Mouse (Mus musculus) liver, embryonic 13.5 days (tissue): ENCODE data around the gene Cd3g. TPM values are rescaled to one million over a fixed set of nuclear protein-coding genes. Genes with fewer than 3 reads are reported as not detected.

Experiments
- ATAC-seq: fragments of 200-750 bp; cut with Nextera tagmentation; 2 replicates; pipeline ENCODE4 v1.8.0; 2017; ENCODE audit warnings: low read depth, mild to moderate bottlenecking, moderate number of reproducible peaks, moderate library complexity
- DNase-seq: peaks from one replicate; pipeline ENCODE4 v3.0.0; 2022
- H3K27ac ChIP-seq: fragments of 300-500 bp; sonication (generic); 2 replicates; pipeline ENCODE4 v1.5.1; 2015; ENCODE audit warnings: moderate library complexity, mild to moderate bottlenecking, inconsistent platforms
- H3K27me3 ChIP-seq: fragments of 300-500 bp; sonication (generic); 2 replicates; pipeline ENCODE4 v1.6.1; 2015; ENCODE audit warnings: mild to moderate bottlenecking, inconsistent platforms
- H3K36me3 ChIP-seq: fragments of 300-500 bp; sonication (generic); 2 replicates; pipeline ENCODE4 v1.6.1; 2015; ENCODE audit warnings: mild to moderate bottlenecking, inconsistent platforms
- H3K4me1 ChIP-seq: fragments of 300-500 bp; sonication (generic); replicated peaks from 2 replicates; pipeline ENCODE4 v1.6.1; 2015; ENCODE audit warnings: inconsistent platforms
- H3K4me2 ChIP-seq: fragments of 300-500 bp; sonication (generic); 2 replicates; pipeline ENCODE4 v1.6.1; 2015; ENCODE audit warnings: inconsistent platforms, mild to moderate bottlenecking, moderate library complexity
- H3K4me3 ChIP-seq: fragments of 300-500 bp; sonication (generic); replicated peaks from 2 replicates; pipeline ENCODE4 v1.5.1; 2015; ENCODE audit warnings: mild to moderate bottlenecking, inconsistent platforms
- H3K9ac ChIP-seq: fragments of 300-500 bp; sonication (generic); 2 replicates; pipeline ENCODE4 v1.6.1; 2015; ENCODE audit warnings: mild to moderate bottlenecking, inconsistent platforms
- H3K9me3 ChIP-seq: fragments of 300-500 bp; sonication (generic); replicated peaks from 2 replicates; pipeline ENCODE4 v1.6.1; 2016; ENCODE audit warnings: inconsistent platforms
- WGBS: fragments of 180-500 bp; shearing (Covaris S2); methylation state at CpG from one replicate; pipeline ENCODE4 v1.1.7; 2015; ENCODE audit not compliant: insufficient replicate concordance; 5-methylcytosine and 5-hydroxymethylcytosine counted together
- polyA plus RNA-seq: library from polyadenylated mRNA; unstranded; fragments of >200 nt; fragmentation: Nextera tagmentation; extraction: Ambion mirVana; gene quantifications from 2 replicates; pipeline ENCODE4 v1.2.1, GENCODE M21; 2015

Cd3g gene
- 0.18 and 0.27 TPM in 2 replicates for polyA plus RNA-seq

- ATAC-seq: peak; percentile 73
- DNase-seq: no peak
These were observed at the start of gene Cd3g for GRCm38 (mm10) chr9:44980242-44980641. Gene Cd3g (minus strand): TSS chr9:44980431.

GRCm38 (mm10) chr9:45027376-45027775 is 47.1 kb upstream of the Cd3g start:
- ATAC-seq: no peak
- 45% methylated on average over 8 of the region's 8 CpGs for WGBS

More at GRCm38 (mm10) chr9:44980242-44980641, at the start of gene Cd3g:
- 45% methylated on average over 3 of the region's 3 CpGs for WGBS
- Histone ChIP-seq H3K9ac (no peak within 1 kb of the TSS), H3K9me3 (no peaks in the 10 kb centered on the region), H3K36me3 (no peaks in the 10 kb centered on the region), H3K4me3 (no peak within 1 kb of the TSS), H3K27ac (no peak within 1 kb of the TSS), H3K4me1 (peaks cover 10% of the 10 kb centered on the region), H3K27me3 (0 out of 2 replicates have a peak, but pooled peaks cover 4% of the 10 kb centered on the region), H3K4me2 (no peak within 1 kb of the TSS)

GRCm38 (mm10) chr9:45024187-45024586 is 44.0 kb upstream of the Cd3g start:
- ATAC-seq (no peak), DNase-seq (no peak)
- Histone ChIP-seq H3K4me3 (no peak overlapping the region), H3K9me3 (no peaks in the 10 kb centered on the region), H3K9ac (no peak overlapping the region), H3K27me3 (peaks cover 26% of the 10 kb centered on the region), H3K27ac (no peak overlapping the region), H3K4me1 (no peaks in the 10 kb centered on the region), H3K4me2 (no peak overlapping the region), H3K36me3 (no peaks in the 10 kb centered on the region)
- 58% methylated on average over 2 of the region's 2 CpGs for WGBS

More at GRCm38 (mm10) chr9:45027376-45027775, 47.1 kb upstream of the Cd3g start:
- DNase-seq: no peak
- Histone ChIP-seq H3K4me2 (no peak overlapping the region), H3K36me3 (no peaks in the 10 kb centered on the region), H3K27ac (no peak overlapping the region), H3K27me3 (peaks cover 37% of the 10 kb centered on the region), H3K9me3 (no peaks in the 10 kb centered on the region), H3K4me3 (no peak overlapping the region), H3K4me1 (no peaks in the 10 kb centered on the region), H3K9ac (no peak overlapping the region)

- WGBS: 43% methylated on average over 3 of the region's 3 CpGs
- Histone ChIP-seq H3K36me3 (no peaks in the 10 kb centered on the region), H3K4me1 (no peaks in the 10 kb centered on the region), H3K9ac (no peak overlapping the region), H3K9me3 (no peaks in the 10 kb centered on the region), H3K4me3 (no peak overlapping the region), H3K27ac (no peak overlapping the region), H3K27me3 (peaks cover 22% of the 10 kb centered on the region), H3K4me2 (no peak overlapping the region)
- ATAC-seq: no peak
- no peak for DNase-seq
These were observed 43.4 kb upstream of the Cd3g start for GRCm38 (mm10) chr9:45023638-45024037.

- whole genome bisulfite sequencing: 9% methylated on average over 3 of the region's 3 CpGs
- Histone ChIP-seq H3K9me3 (no peaks in the 10 kb centered on the region), H3K4me3 (no peak overlapping the region), H3K9ac (no peak overlapping the region), H3K36me3 (no peaks in the 10 kb centered on the region), H3K4me2 (no peak overlapping the region), H3K4me1 (no peaks in the 10 kb centered on the region), H3K27ac (no peak overlapping the region), H3K27me3 (peaks cover 21% of the 10 kb centered on the region)
- ATAC-seq (no peak), DNase-seq (no peak)
These were observed 42.6 kb upstream of the Cd3g start for GRCm38 (mm10) chr9:45022800-45023199.

GRCm38 (mm10) chr9:45018031-45018430 is 37.8 kb upstream of the Cd3g start:
- H3K9me3 ChIP-seq: no peaks in the 10 kb centered on the region
- no peak overlapping the region for H3K4me3 ChIP-seq
- H3K9ac ChIP-seq: no peak overlapping the region
- H3K27me3 ChIP-seq: no peaks in the 10 kb centered on the region
- H3K4me1 ChIP-seq: no peaks in the 10 kb centered on the region
- H3K4me2 ChIP-seq: no peak overlapping the region
- WGBS: 75% methylated on average over 11 of the region's 11 CpGs
- ATAC-seq: no peak
- no peak for DNase-seq
- H3K27ac ChIP-seq: no peak overlapping the region
- H3K36me3 ChIP-seq: no peaks in the 10 kb centered on the region

GRCm38 (mm10) chr9:45015841-45016240 is 35.6 kb upstream of the Cd3g start:
- WGBS: 61% methylated on average over 3 of the region's 3 CpGs
- no peak overlapping the region for H3K4me3 ChIP-seq
- no peaks in the 10 kb centered on the region for H3K4me1 ChIP-seq
- no peaks in the 10 kb centered on the region for H3K9me3 ChIP-seq
- no peak for DNase-seq
- H3K27ac ChIP-seq: no peak overlapping the region
- ATAC-seq: no peak
- no peak overlapping the region for H3K4me2 ChIP-seq
- H3K36me3 ChIP-seq: no peaks in the 10 kb centered on the region
- H3K27me3 ChIP-seq: 0 out of 2 replicates have a peak, but pooled peaks cover 3% of the 10 kb centered on the region
- no peak overlapping the region for H3K9ac ChIP-seq

GRCm38 (mm10) chr9:45014879-45015278 is 34.6 kb upstream of the Cd3g start:
- Histone ChIP-seq H3K27ac (no peak overlapping the region), H3K4me3 (no peak overlapping the region), H3K27me3 (0 out of 2 replicates have a peak, but pooled peaks cover 3% of the 10 kb centered on the region), H3K4me2 (no peak overlapping the region), H3K9ac (no peak overlapping the region), H3K9me3 (no peaks in the 10 kb centered on the region), H3K36me3 (no peaks in the 10 kb centered on the region), H3K4me1 (no peaks in the 10 kb centered on the region)
- 29% methylated on average over 2 of the region's 2 CpGs for WGBS
- no peak for ATAC-seq
- DNase-seq: no peak

GRCm38 (mm10) chr9:45011291-45011690 is 31.1 kb upstream of the Cd3g start:
- H3K36me3 ChIP-seq: no peaks in the 10 kb centered on the region
- DNase-seq (no peak), ATAC-seq (no peak)
- H3K4me1 ChIP-seq: no peaks in the 10 kb centered on the region
- 46% methylated on average over 6 of the region's 6 CpGs for WGBS
- H3K27ac ChIP-seq: no peak overlapping the region
- no peak overlapping the region for H3K4me2 ChIP-seq
- no peak overlapping the region for H3K9ac ChIP-seq
- no peaks in the 10 kb centered on the region for H3K9me3 ChIP-seq
- H3K27me3 ChIP-seq: 0 out of 2 replicates have a peak, but pooled peaks cover 3% of the 10 kb centered on the region
- H3K4me3 ChIP-seq: no peak overlapping the region

GRCm38 (mm10) chr9:45010461-45010860 is 30.2 kb upstream of the Cd3g start:
- no peak overlapping the region for H3K27ac ChIP-seq
- H3K27me3 ChIP-seq: peaks cover 6% of the 10 kb centered on the region; the same call in 1 of the 2 replicates
- 38% methylated on average over 4 of the region's 4 CpGs for WGBS
- no peak for ATAC-seq
- no peak overlapping the region for H3K4me3 ChIP-seq
- DNase-seq: no peak
- no peak overlapping the region for H3K4me2 ChIP-seq
- H3K9ac ChIP-seq: no peak overlapping the region
- no peaks in the 10 kb centered on the region for H3K9me3 ChIP-seq
- H3K4me1 ChIP-seq: no peaks in the 10 kb centered on the region
- no peaks in the 10 kb centered on the region for H3K36me3 ChIP-seq

- H3K9ac ChIP-seq: no peak within 1 kb of the TSS
- ATAC-seq (no peak), DNase-seq (no peak)
- no peak within 1 kb of the TSS for H3K27ac ChIP-seq
- H3K4me2 ChIP-seq: no peak within 1 kb of the TSS
- H3K9me3 ChIP-seq: no peaks in the 10 kb centered on the region
- 72% methylated on average over 19 of the region's 19 CpGs for WGBS
- H3K4me1 ChIP-seq: no peaks in the 10 kb centered on the region
- H3K4me3 ChIP-seq: no peak within 1 kb of the TSS
- no peaks in the 10 kb centered on the region for H3K36me3 ChIP-seq
- H3K27me3 ChIP-seq: peaks cover 11% of the 10 kb centered on the region
These were observed 29.2 kb upstream of the Cd3g start, which contains the start of gene Cd3e for GRCm38 (mm10) chr9:45009180-45010078. Gene Cd3e (minus strand): TSS chr9:45009627.
